Mouse (Mus musculus): Measurements from ENCODE around the gene Col24a1. TPM values are rescaled to one million over a fixed set of nuclear protein-coding genes. Genes with fewer than 3 reads are reported as not detected.
"Not testable (repeated sequence)": the region's sequence is repeated elsewhere in the genome, so short reads cannot be mapped to it uniquely, and the experiment has no call there.

Col24a1 gene
- total RNA-seq, 1 experiment from 2014 or later = not detected

- no peak for ATAC-seq (replicated peaks; ENCODE audit: low read depth, poor library complexity, severe bottlenecking)
Measured at GRCm38 (mm10) chr3:145440993-145441392, 148.7 kb downstream of the Col24a1 start.

DNA sequence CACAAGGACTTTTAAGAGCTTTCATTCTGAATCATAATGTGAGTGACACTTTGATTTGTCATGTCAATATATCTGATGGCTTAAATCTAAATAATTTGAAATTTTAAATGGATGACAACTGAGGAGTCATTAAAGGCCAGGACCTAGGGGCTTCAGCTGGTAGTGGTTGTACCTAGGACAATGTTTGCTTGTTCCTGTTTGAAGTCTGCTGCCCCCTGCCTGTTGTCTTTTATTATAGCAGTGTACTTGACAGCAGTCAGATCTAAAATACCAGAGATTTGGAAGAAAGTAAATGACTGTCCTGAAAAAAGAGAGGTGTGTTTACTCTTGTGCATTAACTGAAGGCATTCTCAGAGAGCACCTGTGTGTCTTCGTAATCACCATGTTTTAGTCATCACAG, 150.0 kb downstream of the Col24a1 start:
- peak; percentile 81 for ATAC-seq (replicated peaks; ENCODE audit: low read depth, poor library complexity, severe bottlenecking)

GRCm38 (mm10) chr3:145443167-145443566, 150.9 kb downstream of the Col24a1 start:
- not testable (repeated sequence) for ATAC-seq (replicated peaks; ENCODE audit: low read depth, poor library complexity, severe bottlenecking)

DNA sequence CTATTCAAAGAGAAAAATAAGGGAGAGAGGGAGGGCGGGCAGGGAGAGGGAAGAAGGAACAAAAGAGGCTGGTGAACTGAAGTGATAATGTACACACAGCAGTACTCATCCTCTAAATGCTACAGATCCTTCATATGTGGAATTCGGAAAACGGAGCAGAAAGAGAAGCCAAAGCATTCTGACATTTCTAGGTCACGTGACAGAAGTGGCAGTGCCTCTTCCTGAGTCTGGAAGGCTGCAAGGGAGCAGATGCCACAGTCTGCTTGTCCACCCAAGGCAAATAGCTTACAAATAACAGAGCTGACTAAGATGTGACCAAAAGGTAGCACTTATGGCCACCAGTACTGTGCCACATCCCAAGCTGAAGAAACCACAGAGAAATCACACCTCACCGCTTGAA, 164.8 kb downstream of the Col24a1 start:
- no peak for ATAC-seq (replicated peaks; ENCODE audit: low read depth, poor library complexity, severe bottlenecking)

GRCm38 (mm10) chr3:145462351-145462750, 170.1 kb downstream of the Col24a1 start:
- no peak for ATAC-seq (replicated peaks; ENCODE audit: low read depth, poor library complexity, severe bottlenecking)

DNA sequence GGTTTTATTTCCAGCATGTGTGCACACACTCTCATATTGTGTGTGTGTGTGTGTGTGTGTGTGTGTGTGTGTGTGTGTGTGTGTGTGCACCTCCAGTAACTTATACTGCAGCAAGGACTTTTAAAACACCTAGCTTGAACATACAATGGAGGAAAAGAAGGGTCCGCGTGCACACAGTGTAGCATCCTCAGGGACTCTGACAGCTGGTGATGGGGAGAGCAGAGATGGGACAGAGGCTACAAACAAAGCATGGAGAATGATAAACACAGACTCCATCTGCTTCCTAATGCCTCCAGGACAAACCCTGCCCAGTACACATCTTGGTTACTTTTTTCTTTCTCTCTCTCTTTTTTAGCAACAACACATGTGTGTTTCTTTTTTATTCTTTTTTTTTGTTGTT, 171.5 kb downstream of the Col24a1 start:
- ATAC-seq (replicated peaks; ENCODE audit: low read depth, poor library complexity, severe bottlenecking) = no peak

DNA sequence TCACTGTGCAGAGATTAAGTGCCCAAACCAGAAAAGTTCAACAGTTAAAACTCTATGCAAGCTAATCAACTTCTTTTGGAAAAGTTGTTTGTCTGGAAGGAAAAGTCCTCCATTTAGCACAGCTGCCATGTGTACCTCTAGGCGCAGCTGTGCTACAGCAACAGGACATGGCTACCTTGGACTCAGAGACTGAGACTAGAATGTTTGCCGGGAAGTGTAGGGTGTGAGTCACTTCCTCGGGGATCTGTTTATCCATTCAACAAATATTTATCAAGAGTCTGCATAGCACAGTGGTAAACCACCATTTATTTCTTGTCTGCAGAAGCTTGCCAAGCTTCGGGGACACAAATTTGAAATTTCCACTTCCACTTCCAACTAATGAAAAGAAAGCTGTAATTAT, 178.8 kb downstream of the Col24a1 start:
- ATAC-seq (replicated peaks; ENCODE audit: low read depth, poor library complexity, severe bottlenecking) = no peak

- ATAC-seq (replicated peaks; ENCODE audit: low read depth, poor library complexity, severe bottlenecking) = no peak
Measured at GRCm38 (mm10) chr3:145474163-145474562, 181.9 kb downstream of the Col24a1 start.

GRCm38 (mm10) chr3:145476634-145477033, 184.4 kb downstream of the Col24a1 start:
- ATAC-seq (replicated peaks; ENCODE audit: low read depth, poor library complexity, severe bottlenecking) = no peak

DNA sequence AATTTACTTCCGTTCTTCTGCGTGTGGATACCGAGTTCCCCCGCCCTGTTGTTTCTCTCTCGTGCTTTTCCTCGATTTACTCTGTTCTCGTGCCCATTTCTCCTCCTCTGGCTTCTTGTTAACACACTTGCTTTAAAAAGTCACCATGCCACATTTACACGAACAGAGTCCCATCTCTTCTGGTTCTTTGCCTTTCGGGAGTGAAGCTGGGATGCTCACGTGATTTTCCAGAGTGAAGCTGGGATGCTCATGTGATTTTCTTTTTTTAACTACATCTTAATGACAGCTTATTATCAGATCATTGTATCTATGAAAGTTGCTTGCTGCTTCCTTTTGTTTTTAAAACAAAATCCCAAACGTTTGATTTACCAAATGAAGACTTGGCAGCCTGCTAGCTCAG, 184.8 kb downstream of the Col24a1 start:
- no peak for ATAC-seq (replicated peaks; ENCODE audit: low read depth, poor library complexity, severe bottlenecking)

DNA sequence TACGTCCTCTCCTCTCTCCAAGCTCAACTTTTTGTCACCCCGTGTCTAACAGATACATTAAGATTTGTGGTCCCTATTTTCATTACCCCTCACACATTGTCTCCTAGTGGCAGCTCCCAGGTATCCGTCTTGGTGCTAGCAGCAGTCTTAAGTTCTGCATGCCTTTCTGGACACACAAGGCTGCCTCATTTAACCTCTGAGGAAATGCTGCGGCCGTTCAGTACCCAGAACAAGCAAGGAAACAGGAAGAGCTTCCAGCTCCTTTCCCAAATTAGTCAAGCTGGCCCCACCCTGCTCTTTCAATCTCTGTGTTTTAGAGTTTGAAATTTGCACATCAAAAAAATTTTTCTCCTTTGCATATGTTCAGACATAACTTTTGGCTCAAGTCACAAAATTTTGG, 186.2 kb downstream of the Col24a1 start:
- no peak for ATAC-seq (replicated peaks; ENCODE audit: low read depth, poor library complexity, severe bottlenecking)

- ATAC-seq (replicated peaks; ENCODE audit: low read depth, poor library complexity, severe bottlenecking) = no peak
Measured at GRCm38 (mm10) chr3:145490279-145490678, 198.0 kb downstream of the Col24a1 start.

GRCm38 (mm10) chr3:145491326-145491725, 199.1 kb downstream of the Col24a1 start:
- ATAC-seq (replicated peaks; ENCODE audit: low read depth, poor library complexity, severe bottlenecking) = no peak

- ATAC-seq (replicated peaks; ENCODE audit: low read depth, poor library complexity, severe bottlenecking) = no peak
Measured at GRCm38 (mm10) chr3:145498127-145498526, 205.9 kb downstream of the Col24a1 start.

- no peak for ATAC-seq (replicated peaks; ENCODE audit: low read depth, poor library complexity, severe bottlenecking)
Measured at GRCm38 (mm10) chr3:145498893-145499292, 206.6 kb downstream of the Col24a1 start.

GRCm38 (mm10) chr3:145504830-145505229, 212.6 kb downstream of the Col24a1 start:
- no peak for ATAC-seq (replicated peaks; ENCODE audit: low read depth, poor library complexity, severe bottlenecking)

DNA sequence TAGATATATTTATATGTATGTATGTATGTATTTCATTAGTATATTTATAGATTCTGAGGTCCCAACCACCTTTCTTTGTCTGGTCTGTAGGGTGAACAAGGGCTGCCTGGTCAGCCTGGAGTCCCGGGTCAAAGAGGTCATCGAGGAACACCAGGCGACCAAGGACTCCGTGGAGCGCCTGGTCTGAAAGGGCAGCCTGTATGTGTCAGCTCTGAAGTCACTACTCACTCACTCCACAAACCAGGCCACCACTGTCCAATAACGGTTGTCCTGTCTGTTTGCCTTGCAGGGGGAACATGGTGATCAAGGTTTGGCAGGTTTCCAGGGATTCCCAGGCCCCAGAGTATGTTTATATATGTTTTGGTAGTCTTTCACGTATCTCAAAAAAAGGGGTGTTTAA, 216.3 kb downstream of the Col24a1 start:
- no peak for ATAC-seq (replicated peaks; ENCODE audit: low read depth, poor library complexity, severe bottlenecking)

DNA sequence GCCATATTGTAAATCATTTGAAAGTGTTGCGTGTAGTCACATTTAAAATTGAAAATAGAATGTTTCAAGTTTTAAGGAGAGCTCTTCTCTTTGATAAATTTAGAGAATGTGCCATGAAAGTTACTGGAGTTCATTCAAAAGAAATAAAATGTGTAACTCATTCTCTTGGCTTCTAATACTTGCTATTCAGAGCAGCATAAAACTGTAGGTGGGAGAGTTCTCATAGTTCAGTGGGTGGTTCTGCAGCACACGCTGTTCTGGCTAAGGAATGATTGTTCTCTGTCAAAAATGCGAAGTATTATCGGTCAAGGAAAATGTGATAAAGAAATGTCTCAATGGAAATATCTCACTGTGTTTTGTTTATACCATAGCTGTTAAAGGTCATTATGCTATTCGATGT, 221.9 kb downstream of the Col24a1 start:
- ATAC-seq (replicated peaks; ENCODE audit: low read depth, poor library complexity, severe bottlenecking) = no peak

DNA sequence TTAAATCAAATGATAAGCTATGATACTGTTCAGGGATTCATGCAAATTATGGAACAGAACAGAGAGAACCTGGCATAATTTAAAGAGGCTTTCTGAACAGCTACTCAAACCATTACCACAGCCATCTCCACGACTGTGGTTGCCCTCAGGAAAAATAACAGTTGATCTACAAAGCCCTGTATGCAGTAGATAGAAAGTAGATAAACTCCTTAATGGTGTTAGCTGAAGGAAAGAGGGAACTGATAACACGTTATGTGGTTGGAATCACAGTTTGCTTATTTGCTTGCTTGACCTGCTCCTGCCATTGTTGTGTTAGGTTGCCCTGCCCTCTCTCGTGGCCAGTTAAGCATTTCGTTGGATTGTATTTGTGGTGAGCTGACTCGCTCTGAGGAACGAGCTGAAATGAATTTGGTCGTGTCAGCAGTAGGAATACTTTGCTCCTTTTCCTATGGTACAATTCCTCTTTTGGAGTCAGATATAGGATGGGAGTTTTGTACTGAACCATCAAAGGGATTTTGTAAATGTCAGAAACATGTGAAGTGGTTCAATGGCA, 229.3 kb downstream of the Col24a1 start:
- ATAC-seq (replicated peaks; ENCODE audit: low read depth, poor library complexity, severe bottlenecking) = no peak

GRCm38 (mm10) chr3:145522311-145522710, 230.0 kb downstream of the Col24a1 start:
- ATAC-seq (replicated peaks; ENCODE audit: low read depth, poor library complexity, severe bottlenecking) = no peak

- ATAC-seq (replicated peaks; ENCODE audit: low read depth, poor library complexity, severe bottlenecking) = no peak
Measured at GRCm38 (mm10) chr3:145525266-145525665, 233.0 kb downstream of the Col24a1 start.

GRCm38 (mm10) chr3:145537870-145538269, 245.6 kb downstream of the Col24a1 start:
- peak; percentile 66 for ATAC-seq (replicated peaks; ENCODE audit: low read depth, poor library complexity, severe bottlenecking)

Data from common myeloid progenitor, adult 5-6 weeks (primary cell).